Mouse (Mus musculus): Measurements from ENCODE around the gene Tlr4. TPM values are rescaled to one million over a fixed set of nuclear protein-coding genes. Genes with fewer than 3 reads are reported as not detected.

The Tlr4 gene
- polyA plus RNA-seq, 1 experiment from 2014 or later: 0.47 TPM

DNA sequence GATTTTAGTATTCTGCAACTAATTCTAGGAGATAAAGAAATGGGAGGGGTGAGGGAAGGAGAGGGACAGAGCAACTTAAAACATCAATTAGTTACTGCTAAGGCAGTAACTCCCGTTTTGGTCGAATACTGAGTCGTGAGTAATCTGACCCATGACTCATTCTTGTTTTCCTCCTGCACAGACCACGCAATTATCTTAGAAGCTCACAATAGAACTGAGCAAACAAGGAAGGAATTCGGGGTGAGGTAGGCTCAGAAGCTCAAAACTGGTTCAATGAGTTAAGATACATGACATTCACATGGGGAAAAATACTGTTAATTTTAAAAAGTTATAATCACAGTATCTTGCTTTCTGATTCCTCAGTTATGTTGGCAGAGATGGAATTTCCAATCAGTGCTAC lies 1.3 kb downstream of the Tlr4 start:
- H3K9ac ChIP-seq (replicated peaks; ENCODE audit: low read depth, low read length): no peak overlapping the region
- no peaks in the 10 kb centered on the region for H3K9me3 ChIP-seq (ENCODE audit: control insufficient read depth, low read length)
- H3K27me3 ChIP-seq (ENCODE audit: control insufficient read depth, insufficient read depth, low read length): no peaks in the 10 kb centered on the region
- H3K36me3 ChIP-seq (ENCODE audit: control insufficient read depth, insufficient read depth, low read length): no peaks in the 10 kb centered on the region
- H3K4me2 ChIP-seq (ENCODE audit: low read depth, low read length): no peak overlapping the region
- H3K27ac ChIP-seq (ENCODE audit: low read depth, low read length): no peak overlapping the region
- no peak overlapping the region for H3K4me3 ChIP-seq (ENCODE audit: low read depth, low read length)
- no peak for ATAC-seq (ENCODE audit: low read depth)
- 40% methylated on average over 5 of the region's 5 CpGs for WGBS
- no peaks in the 10 kb centered on the region for H3K4me1 ChIP-seq (ENCODE audit: control insufficient read depth, insufficient read depth, low read length)

DNA sequence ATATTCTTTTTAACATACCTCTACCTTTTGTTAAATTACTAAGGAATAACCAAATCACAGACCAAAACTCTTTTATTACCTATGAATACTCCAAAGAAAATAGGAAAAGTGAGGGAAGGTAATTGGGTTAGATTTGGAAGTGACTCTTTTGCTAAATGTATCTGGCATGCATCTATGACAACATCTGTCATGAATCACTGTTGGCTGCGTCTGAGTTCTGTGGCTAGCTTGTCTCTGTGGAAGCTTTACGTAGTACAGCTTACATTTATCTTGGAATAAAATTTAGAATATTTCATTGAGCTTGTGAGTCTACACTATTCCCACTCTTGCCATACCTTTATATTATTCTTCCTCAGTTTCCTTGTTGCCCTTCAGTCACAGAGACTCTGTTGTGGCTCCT lies 10.7 kb downstream of the Tlr4 start:
- Histone ChIP-seq H3K9me3 (ENCODE audit: control insufficient read depth, low read length) (no peaks in the 10 kb centered on the region), H3K4me1 (ENCODE audit: control insufficient read depth, insufficient read depth, low read length) (no peaks in the 10 kb centered on the region), H3K27ac (ENCODE audit: low read depth, low read length) (no peak overlapping the region), H3K36me3 (ENCODE audit: control insufficient read depth, insufficient read depth, low read length) (no peaks in the 10 kb centered on the region), H3K4me2 (ENCODE audit: low read depth, low read length) (no peak overlapping the region), H3K4me3 (ENCODE audit: low read depth, low read length) (no peak overlapping the region), H3K27me3 (ENCODE audit: control insufficient read depth, insufficient read depth, low read length) (no peaks in the 10 kb centered on the region), H3K9ac (replicated peaks; ENCODE audit: low read depth, low read length) (no peak overlapping the region)
- 91% methylated on average over 2 of the region's 2 CpGs for WGBS
- ATAC-seq (ENCODE audit: low read depth): no peak

DNA sequence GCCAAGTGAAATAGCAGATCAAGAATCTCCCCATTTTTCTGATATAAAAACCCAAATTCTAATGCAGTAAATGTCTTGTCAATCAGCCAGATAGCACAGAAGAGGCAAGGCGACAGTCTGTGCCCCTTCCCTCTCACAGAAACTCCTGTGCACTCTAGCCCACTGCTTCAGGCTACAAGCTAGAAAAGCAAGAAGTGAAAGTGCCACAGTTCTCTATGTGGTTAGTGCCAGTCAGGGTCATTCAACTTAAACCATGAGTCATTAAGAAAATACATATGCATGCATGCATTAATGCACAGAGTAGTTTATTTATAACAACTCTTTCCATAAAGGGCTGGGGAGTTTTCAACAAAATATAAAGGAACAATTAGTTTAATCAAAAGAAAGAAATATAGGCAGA lies 15.9 kb downstream of the Tlr4 start:
- H3K9me3 ChIP-seq (ENCODE audit: control insufficient read depth, low read length): no peaks in the 10 kb centered on the region
- no peak overlapping the region for H3K27ac ChIP-seq (ENCODE audit: low read depth, low read length)
- no peaks in the 10 kb centered on the region for H3K36me3 ChIP-seq (ENCODE audit: control insufficient read depth, insufficient read depth, low read length)
- 81% methylated on average over 1 of the region's 1 CpGs for WGBS
- H3K4me2 ChIP-seq (ENCODE audit: low read depth, low read length): no peak overlapping the region
- H3K27me3 ChIP-seq (ENCODE audit: control insufficient read depth, insufficient read depth, low read length): no peaks in the 10 kb centered on the region
- H3K9ac ChIP-seq (replicated peaks; ENCODE audit: low read depth, low read length): no peak overlapping the region
- H3K4me1 ChIP-seq (ENCODE audit: control insufficient read depth, insufficient read depth, low read length): no peaks in the 10 kb centered on the region
- ATAC-seq (ENCODE audit: low read depth): no peak
- no peak overlapping the region for H3K4me3 ChIP-seq (ENCODE audit: low read depth, low read length)

GRCm38 (mm10) chr4:66852011-66852410 lies 24.6 kb downstream of the Tlr4 start:
- Histone ChIP-seq H3K9ac (replicated peaks; ENCODE audit: low read depth, low read length) (no peak overlapping the region), H3K27me3 (ENCODE audit: control insufficient read depth, insufficient read depth, low read length) (no peaks in the 10 kb centered on the region), H3K4me1 (ENCODE audit: control insufficient read depth, insufficient read depth, low read length) (no peaks in the 10 kb centered on the region), H3K27ac (ENCODE audit: low read depth, low read length) (no peak overlapping the region), H3K9me3 (ENCODE audit: control insufficient read depth, low read length) (no peaks in the 10 kb centered on the region), H3K4me3 (ENCODE audit: low read depth, low read length) (no peak overlapping the region), H3K36me3 (ENCODE audit: control insufficient read depth, insufficient read depth, low read length) (no peaks in the 10 kb centered on the region), H3K4me2 (ENCODE audit: low read depth, low read length) (no peak overlapping the region)
- no peak for ATAC-seq (ENCODE audit: low read depth)
- 83% methylated on average over 3 of the region's 3 CpGs for WGBS

GRCm38 (mm10) chr4:66856992-66857391 lies 29.6 kb downstream of the Tlr4 start:
- Histone ChIP-seq H3K9me3 (ENCODE audit: control insufficient read depth, low read length) (no peaks in the 10 kb centered on the region), H3K9ac (replicated peaks; ENCODE audit: low read depth, low read length) (no peak overlapping the region), H3K4me2 (ENCODE audit: low read depth, low read length) (no peak overlapping the region), H3K4me1 (ENCODE audit: control insufficient read depth, insufficient read depth, low read length) (no peaks in the 10 kb centered on the region), H3K4me3 (ENCODE audit: low read depth, low read length) (no peak overlapping the region), H3K27ac (ENCODE audit: low read depth, low read length) (no peak overlapping the region), H3K27me3 (ENCODE audit: control insufficient read depth, insufficient read depth, low read length) (no peaks in the 10 kb centered on the region), H3K36me3 (ENCODE audit: control insufficient read depth, insufficient read depth, low read length) (no peaks in the 10 kb centered on the region)
- WGBS: 91% methylated on average over 1 of the region's 1 CpGs
- no peak for ATAC-seq (ENCODE audit: low read depth)

DNA sequence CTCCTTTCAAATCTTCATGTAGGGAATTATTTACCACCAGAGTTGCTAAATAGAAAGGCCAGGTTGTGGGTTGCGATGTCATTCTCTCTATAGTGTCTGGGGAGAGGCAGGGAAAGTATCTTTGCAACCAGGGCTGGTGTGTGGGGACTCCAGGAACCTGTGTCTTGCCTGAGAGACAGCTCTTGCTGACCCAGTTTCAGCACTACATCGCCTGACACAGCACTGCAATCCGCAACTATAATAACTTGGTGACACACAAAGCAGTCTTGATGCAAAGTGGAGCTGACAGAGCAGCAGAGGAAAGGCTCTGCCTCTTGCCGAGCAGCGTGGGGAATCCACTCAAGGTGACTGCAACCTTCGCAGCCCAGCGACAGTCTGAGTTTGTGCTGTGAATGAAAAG lies 42.5 kb downstream of the Tlr4 start:
- H3K4me1 ChIP-seq (ENCODE audit: control insufficient read depth, insufficient read depth, low read length): no peaks in the 10 kb centered on the region
- H3K36me3 ChIP-seq (ENCODE audit: control insufficient read depth, insufficient read depth, low read length): no peaks in the 10 kb centered on the region
- H3K27me3 ChIP-seq (ENCODE audit: control insufficient read depth, insufficient read depth, low read length): no peaks in the 10 kb centered on the region
- no peak overlapping the region for H3K9ac ChIP-seq (replicated peaks; ENCODE audit: low read depth, low read length)
- H3K27ac ChIP-seq (ENCODE audit: low read depth, low read length): no peak overlapping the region
- H3K9me3 ChIP-seq (ENCODE audit: control insufficient read depth, low read length): no peaks in the 10 kb centered on the region
- ATAC-seq (ENCODE audit: low read depth): no peak
- 70% methylated on average over 7 of the region's 7 CpGs for WGBS
- H3K4me3 ChIP-seq (ENCODE audit: low read depth, low read length): no peak overlapping the region
- H3K4me2 ChIP-seq (ENCODE audit: low read depth, low read length): no peak overlapping the region

DNA sequence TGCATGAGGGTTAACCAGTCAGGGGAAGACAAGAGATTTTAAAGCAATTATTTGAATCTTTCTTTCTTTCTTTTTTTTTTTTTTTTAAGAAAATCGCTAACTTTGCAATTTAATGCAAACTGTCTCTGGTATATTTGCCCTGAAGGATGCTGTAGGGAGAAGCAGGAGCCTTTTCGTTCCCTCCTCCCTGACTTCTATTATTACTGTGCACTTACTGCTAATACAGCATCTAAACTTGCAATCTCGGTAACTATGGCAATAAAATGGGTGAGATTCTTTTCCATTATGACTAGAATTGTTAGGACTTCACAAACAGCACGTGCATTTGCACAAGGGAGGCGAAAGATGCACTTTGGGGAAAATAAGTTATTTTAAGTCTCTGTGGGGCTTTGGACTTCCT lies 44.6 kb downstream of the Tlr4 start:
- no peak overlapping the region for H3K27ac ChIP-seq (ENCODE audit: low read depth, low read length)
- no peaks in the 10 kb centered on the region for H3K27me3 ChIP-seq (ENCODE audit: control insufficient read depth, insufficient read depth, low read length)
- no peak overlapping the region for H3K9ac ChIP-seq (replicated peaks; ENCODE audit: low read depth, low read length)
- H3K4me3 ChIP-seq (ENCODE audit: low read depth, low read length): no peak overlapping the region
- no peaks in the 10 kb centered on the region for H3K9me3 ChIP-seq (ENCODE audit: control insufficient read depth, low read length)
- no peaks in the 10 kb centered on the region for H3K4me1 ChIP-seq (ENCODE audit: control insufficient read depth, insufficient read depth, low read length)
- ATAC-seq (ENCODE audit: low read depth): no peak
- WGBS: 78% methylated on average over 5 of the region's 5 CpGs
- H3K36me3 ChIP-seq (ENCODE audit: control insufficient read depth, insufficient read depth, low read length): no peaks in the 10 kb centered on the region
- no peak overlapping the region for H3K4me2 ChIP-seq (ENCODE audit: low read depth, low read length)

DNA sequence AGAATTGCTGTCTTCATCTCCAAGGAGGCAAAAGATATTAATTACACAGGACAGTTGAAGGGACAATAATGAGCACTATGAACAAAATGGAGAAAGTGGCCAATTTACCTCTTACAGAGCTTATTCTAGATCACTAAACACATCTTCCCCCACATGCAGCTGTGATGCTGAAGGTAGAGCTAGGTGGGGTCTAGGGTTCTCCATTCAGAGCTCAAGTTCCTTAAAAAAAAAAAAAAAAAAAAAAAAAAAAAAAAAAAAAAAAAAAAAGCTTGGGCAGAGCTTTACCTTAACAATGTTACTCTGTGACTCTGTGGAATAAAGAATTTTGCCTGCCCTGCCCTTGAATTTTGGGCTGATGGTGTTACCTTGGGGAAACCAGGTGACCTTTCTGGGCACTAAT lies 46.0 kb downstream of the Tlr4 start:
- Histone ChIP-seq H3K4me3 (ENCODE audit: low read depth, low read length) (no peak overlapping the region), H3K9me3 (ENCODE audit: control insufficient read depth, low read length) (no peaks in the 10 kb centered on the region), H3K27ac (ENCODE audit: low read depth, low read length) (no peak overlapping the region), H3K4me1 (ENCODE audit: control insufficient read depth, insufficient read depth, low read length) (no peaks in the 10 kb centered on the region), H3K4me2 (ENCODE audit: low read depth, low read length) (no peak overlapping the region), H3K27me3 (ENCODE audit: control insufficient read depth, insufficient read depth, low read length) (no peaks in the 10 kb centered on the region), H3K36me3 (ENCODE audit: control insufficient read depth, insufficient read depth, low read length) (no peaks in the 10 kb centered on the region), H3K9ac (replicated peaks; ENCODE audit: low read depth, low read length) (no peak overlapping the region)
- no peak for ATAC-seq (ENCODE audit: low read depth)

- H3K9ac ChIP-seq (replicated peaks; ENCODE audit: low read depth, low read length): no peak overlapping the region
- 60% methylated on average over 4 of the region's 4 CpGs for WGBS
- H3K4me2 ChIP-seq (ENCODE audit: low read depth, low read length): no peak overlapping the region
- no peaks in the 10 kb centered on the region for H3K9me3 ChIP-seq (ENCODE audit: control insufficient read depth, low read length)
- no peak overlapping the region for H3K27ac ChIP-seq (ENCODE audit: low read depth, low read length)
- no peaks in the 10 kb centered on the region for H3K36me3 ChIP-seq (ENCODE audit: control insufficient read depth, insufficient read depth, low read length)
- ATAC-seq (ENCODE audit: low read depth): no peak
- H3K4me3 ChIP-seq (ENCODE audit: low read depth, low read length): no peak overlapping the region
- H3K4me1 ChIP-seq (ENCODE audit: control insufficient read depth, insufficient read depth, low read length): no peaks in the 10 kb centered on the region
- no peaks in the 10 kb centered on the region for H3K27me3 ChIP-seq (ENCODE audit: control insufficient read depth, insufficient read depth, low read length)
Measured at GRCm38 (mm10) chr4:66875751-66876150, 48.4 kb downstream of the Tlr4 start.

- no peaks in the 10 kb centered on the region for H3K4me1 ChIP-seq (ENCODE audit: control insufficient read depth, insufficient read depth, low read length)
- H3K9ac ChIP-seq (replicated peaks; ENCODE audit: low read depth, low read length): no peak overlapping the region
- no peak overlapping the region for H3K27ac ChIP-seq (ENCODE audit: low read depth, low read length)
- no peaks in the 10 kb centered on the region for H3K9me3 ChIP-seq (ENCODE audit: control insufficient read depth, low read length)
- WGBS: 63% methylated on average over 11 of the region's 11 CpGs
- no peak overlapping the region for H3K4me3 ChIP-seq (ENCODE audit: low read depth, low read length)
- no peak for ATAC-seq (ENCODE audit: low read depth)
- H3K36me3 ChIP-seq (ENCODE audit: control insufficient read depth, insufficient read depth, low read length): no peaks in the 10 kb centered on the region
- no peak overlapping the region for H3K4me2 ChIP-seq (ENCODE audit: low read depth, low read length)
- no peaks in the 10 kb centered on the region for H3K27me3 ChIP-seq (ENCODE audit: control insufficient read depth, insufficient read depth, low read length)
Measured at GRCm38 (mm10) chr4:66877609-66878008, 50.2 kb downstream of the Tlr4 start.

All from neural tube, embryonic 14.5 days (tissue).